Mouse (Mus musculus): ENCODE data around the gene Mdm1. TPM values are rescaled to one million over a fixed set of nuclear protein-coding genes. Genes with fewer than 3 reads are reported as not detected.
A peak's percentile ranks its signal among the peaks of the same experiment; 100 is the strongest.
"Not testable (repeated sequence)": the region's sequence is repeated elsewhere in the genome, so short reads cannot be mapped to it uniquely, and the experiment has no call there.

The Mdm1 gene
- total RNA-seq, 2 experiments from 2014 or later: 4.3 to 6.1 TPM

DNA sequence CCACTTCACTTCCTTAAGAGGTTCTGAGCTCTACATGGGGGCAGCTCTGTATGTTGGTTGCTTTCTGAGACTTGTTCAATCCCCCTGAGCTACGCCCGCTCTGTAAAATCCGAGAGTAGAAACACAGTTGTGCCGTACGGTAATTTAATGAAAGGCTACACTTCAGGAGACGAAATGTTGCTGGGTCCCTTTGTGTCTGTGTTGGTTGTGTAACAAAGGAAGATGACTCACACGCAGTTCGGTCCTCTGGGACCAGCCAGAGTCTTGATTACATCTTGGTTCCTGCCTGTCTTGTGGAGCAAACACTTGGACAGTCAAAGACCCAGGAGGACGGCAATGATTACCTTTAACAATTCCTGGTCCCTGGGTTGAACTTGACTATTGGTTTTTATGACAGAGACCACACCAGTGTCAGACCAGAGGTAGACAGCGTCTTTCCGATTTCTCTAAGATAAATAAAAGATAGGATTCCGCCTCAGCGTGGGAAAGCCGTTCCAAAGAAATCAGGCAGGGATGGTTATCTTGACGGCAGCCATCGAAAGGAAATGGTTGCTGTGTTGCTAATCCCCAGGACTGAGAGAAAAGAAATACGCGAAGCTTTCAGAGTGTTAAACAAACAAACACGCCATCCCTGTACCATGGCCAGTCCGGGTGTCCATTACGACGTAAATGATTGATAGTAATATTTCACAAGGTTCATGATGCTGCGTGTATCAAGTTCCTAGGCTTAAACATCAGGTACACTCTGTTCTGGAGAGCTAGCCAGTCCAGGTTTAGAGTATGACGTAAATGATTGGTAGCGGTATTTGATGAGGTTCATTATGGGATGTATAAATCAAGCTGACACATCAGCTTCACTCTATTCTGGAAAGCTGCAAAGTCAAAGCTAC, 20.3 kb upstream of the Mdm1 start:
- peak; percentile 39 to 45 for DNase-seq
- intact Hi-C loops (cut with DNase I): no loop called here

DNA sequence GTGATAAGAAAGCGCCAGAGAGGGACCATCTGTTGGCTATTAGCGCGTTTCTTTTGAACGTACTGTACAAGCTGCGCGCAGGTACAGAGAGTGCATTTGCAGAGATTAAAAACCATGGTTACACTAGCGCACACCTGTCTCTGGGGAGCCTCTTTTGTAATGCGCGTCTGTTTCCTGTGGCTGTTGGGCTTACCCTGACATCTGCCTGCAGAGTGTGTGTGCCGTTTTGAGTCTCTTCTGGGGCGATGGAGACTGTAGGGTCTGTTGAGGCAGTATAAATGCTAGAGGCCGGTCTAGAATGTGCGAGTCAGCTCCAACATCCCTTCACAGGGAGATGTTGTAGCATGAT, 19.7 kb upstream of the Mdm1 start:
- intact Hi-C loops (cut with DNase I): no loop called here
- no peak for DNase-seq

DNA sequence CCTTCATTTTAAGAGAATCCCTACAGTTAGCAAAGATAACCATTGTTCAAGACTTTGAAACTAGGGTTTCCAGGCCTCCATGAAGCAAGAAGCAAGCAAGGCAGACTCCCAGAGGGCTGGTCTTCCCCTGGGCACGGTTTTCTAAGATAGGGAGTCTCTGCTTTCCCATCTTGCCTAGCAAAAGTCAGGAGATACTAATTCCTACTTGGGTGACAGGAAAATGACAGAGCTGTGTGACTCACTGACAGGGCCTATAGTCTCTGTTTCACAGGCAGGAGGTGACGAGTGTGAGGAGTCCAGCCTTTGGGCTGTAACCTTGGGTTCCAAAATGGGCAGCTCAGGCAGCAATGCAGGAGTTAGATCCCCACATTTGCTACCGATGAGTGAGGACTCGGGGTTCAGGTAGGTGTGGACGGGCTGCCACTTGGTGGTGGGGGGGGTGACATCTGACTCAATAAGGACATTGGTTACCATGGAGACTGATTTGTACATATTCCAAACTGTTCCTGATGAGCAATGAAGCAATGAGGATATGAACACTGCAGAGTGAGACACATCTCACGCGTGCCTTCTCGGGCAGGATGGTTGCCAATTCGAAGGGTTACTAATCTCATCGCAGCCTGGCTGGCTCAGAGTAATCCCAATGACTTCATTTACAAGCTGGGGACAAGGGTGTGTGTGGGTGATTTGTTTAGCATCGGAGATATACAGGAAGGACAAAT, 19.0 kb upstream of the Mdm1 start:
- DNase-seq: no peak
- intact Hi-C loops (cut with DNase I): no loop called here

DNA sequence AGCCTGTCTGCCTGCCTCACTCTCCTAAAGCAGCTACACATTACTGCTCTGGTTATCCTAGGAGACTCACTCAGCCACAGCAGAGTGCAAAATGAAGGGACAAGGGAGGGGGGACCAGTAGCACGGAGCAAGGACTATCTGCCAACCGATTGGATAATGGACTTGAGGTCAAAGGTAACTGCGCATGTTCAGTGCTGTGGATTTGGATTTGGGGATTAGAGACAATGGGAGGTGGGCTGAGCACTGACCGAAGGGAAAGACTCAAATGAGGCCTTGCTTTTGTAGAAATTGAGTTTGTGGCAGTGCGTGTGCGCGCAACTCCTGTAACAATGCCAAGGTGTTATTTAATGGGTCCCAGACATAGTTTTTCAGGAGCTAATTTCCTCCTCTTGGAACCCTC, 16.4 kb upstream of the Mdm1 start:
- no peak for DNase-seq
- intact Hi-C loops (cut with DNase I): no loop called here

DNA sequence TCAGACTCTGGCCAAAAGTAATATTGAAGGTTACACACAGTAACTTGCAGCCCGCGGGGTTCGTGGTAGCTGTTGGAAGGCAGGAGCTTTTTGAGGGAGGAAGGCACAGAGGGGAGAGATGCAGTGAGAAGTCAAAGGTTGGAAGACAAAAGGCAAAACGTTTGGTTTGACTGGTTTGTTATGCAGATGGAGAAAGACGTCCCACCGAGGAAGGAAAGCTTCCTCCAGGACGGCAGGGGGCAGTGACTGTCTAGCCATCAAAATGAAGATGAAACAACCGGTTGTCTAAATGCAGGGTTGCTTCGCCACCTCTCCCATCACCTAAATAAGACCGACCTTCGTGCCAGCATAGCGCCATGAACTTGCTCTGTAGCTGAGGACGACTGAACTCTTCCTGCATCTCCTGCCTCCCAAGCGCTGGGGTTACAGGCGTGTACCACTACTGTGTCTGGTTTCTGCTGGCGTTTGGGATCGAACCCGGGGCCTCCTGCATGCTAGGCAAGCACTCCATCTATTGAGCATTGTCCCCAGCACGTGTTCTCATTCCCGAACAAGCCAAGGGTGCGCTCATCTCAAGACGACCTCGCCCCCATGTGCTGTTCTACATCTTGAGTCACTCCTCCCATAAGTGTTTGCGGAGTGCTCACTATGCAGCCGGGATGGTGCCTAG, 15.7 kb upstream of the Mdm1 start:
- intact Hi-C loops (cut with DNase I): no loop called here
- DNase-seq: no peak

DNA sequence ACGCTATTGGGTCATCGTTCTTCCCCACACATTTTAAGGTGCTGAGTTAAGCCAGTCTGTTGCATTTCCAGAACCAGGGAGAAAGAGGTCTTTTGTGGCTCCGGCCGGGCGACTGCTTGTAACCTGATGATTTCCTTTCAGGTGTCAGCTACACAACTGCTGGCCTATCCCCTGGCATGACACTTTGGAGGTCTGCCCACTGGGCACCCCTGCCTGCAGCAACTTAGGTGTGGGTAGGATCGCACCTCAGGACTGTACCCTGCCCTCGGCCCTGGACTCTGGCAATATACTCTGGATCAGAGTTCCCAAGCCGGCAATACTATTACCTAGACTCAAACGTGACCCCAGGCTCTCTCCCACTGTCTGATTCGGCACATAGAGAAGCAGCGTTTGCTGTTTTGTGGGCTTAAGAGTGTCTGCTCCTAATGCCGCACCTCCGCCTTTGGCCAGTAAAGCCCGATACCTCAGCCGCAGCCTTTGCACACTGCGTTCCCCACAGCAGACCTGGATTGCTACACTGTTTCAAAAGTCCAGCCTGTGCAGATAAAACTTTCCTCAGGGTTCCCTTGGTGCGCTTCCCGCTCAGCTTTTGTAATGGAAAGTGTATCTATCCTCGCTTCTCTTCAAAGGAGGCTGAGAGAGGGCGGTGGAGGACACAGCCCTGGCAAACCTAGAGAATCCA, 12.5 kb upstream of the Mdm1 start:
- no peak for DNase-seq
- intact Hi-C loops (cut with DNase I): no loop called here

DNA sequence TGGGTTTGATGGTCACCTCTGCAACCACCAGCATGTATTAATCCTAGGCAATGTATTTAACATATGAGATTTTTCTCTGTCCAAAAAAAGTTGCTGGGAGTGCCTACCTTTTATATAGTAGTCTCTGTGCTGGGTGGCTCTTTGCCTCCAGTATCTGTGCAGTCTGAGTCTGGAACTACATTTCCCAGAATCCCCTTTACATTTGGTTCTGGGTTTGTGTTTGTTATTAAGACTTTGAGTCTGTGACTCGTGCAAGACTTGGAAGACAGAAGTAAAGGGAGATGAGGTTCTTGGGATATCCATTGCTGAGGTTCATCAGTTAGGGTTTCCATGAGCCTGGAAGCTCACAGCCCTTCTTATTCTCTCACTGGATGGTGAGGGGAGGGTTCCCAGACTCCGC, 11.6 kb upstream of the Mdm1 start:
- no peak for DNase-seq
- intact Hi-C loops (cut with DNase I): no loop called here

DNA sequence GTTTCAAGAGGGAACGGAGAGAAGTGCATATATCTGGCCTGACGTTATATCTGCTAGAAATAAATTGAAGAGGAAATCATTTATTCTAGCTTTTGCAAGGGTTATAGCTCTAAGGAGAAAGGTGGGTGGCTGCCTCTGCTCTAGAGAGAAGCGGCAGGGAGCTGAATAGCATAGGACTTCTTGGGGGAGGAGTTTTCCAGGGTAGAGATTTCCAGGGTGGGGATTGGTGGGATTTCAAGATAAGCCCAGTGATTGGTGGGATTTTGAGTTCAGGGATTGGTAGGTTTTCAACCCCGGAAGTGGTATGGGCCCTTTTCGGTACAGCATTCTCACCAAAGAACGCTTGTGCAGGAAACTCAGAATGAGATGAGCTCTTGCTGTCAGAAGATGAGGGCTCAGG, 8.6 kb upstream of the Mdm1 start:
- intact Hi-C loops (cut with DNase I): no loop called here
- no peak for DNase-seq

DNA sequence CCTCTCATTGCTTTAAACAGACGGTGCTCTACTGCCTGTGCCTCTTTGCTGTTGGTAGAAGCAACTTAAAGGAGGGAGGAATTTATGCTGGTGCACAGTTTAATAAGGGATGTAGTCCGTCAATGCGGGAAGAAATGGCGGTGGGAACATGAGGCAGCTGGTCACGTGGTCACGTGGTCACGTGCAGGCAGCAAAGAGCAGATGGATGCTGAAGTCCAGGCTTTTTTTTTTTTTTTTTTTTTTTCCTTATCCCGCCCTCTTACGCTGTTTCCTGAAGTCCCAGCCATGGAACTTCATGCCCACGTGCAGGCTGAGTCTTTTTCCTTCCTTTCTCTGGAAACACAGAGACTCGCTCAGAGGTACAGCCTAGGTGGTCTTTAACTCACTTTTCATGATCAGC, 3.1 kb upstream of the Mdm1 start:
- intact Hi-C loops (cut with DNase I): no loop called here
- DNase-seq: no peak

DNA sequence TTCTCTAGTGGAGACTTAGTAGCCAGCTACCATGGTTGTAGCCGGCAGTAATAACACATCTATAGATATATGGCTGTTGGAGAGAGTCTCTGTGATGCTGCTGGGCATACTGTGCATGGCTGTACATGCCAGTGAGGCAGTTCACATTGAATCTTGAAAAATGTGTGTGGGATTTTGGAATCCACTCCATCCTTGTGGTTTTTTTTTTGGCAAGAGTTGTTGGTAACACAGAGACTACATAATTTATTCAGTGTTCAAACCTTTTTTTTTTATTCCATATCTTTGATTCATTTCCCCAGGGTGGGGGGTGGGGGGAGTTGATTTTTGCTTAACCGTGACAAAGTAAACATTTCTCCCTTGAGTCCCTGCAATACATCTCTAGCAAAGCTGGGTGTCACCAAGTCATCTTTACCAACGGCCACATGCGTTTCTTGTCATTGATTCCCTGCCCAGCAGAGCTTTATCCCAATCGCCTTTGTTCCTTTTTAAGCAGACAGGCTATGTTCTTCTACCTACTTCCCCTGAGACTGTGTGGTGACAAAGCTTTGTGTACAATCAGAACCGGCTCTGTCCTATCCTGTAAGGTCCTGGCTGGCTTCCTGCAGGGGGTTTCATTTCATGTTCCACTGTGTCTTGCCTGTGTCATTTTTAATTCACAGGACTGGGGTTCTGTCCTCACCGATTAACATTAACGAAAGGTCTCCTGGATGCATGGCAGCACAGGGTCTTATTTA, 1.6 kb upstream of the Mdm1 start:
- no peak for DNase-seq
- intact Hi-C loops (cut with DNase I): loop anchor here (10.0 kb wide), 1 partner anchor 1095 kb away; no protein-coding TSS in a partner anchor

DNA sequence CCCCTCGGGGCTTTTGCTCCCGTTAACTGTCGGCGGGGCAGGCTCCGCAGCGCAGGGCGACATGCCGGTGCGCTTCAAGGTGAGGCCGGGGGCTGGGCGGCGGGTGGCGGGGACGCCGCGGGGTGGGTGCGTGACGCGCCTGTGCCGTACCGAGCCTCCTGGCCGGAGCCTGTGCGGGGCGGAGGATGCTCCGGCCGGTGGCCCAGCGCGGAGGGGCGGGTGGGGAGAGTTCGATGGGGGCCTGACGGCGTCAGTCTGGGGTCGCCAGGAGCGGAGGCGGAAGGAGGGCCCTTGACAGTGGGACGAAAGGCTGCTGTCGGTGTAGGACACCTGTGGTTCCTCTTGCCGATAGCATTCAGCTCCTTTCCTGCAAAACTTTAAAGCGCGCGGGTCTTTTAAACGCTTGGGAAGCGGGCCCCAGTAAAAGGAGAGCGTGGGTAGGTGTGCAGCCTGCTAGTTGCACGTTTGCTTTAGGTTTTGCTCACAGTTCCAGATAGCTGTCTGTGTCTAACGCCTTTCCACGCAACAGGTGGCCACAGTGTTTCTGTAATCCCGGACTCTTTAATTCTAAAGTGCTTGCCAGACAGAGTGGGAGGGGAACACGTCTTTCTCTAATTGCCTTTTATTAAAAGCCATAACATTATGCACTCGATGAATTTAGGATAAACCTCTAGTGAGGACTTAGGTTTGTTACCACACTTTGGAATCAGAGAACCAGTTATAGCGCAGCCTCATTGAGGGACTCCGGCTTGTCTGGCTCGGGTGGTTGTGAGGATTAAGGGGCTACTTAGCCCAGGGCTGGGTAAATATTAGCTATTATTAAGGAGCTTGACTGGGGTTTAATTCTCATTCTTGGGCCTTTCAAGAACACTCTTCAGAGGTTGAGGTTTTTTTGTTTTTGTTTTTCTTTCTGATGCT, 532 bp downstream of the Mdm1 start:
- intact Hi-C loops (cut with DNase I): loop anchor here (10.0 kb wide), 1 partner anchor 1093 kb away; no protein-coding TSS in a partner anchor

DNA sequence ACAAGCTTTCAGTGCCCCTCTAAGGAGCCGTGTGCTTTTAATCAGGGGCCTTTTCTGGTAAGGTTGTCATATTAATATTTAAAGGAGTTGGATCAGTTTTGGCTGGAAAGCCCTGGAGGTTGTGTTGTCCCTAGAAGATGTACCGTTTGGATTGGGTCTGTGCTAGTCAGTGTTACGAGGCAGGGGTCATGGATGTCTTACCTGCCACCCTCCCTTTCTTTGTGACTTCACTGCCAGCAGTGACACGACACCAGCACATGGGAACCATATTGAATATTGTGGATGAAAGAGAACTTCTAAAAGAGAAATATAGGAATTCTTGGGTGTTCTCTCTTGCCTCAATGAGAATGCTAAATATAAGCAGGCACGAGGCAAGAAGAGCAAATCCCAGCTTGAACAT, 7.8 kb downstream of the Mdm1 start:
- no peak for DNase-seq
- intact Hi-C loops (cut with DNase I): loop anchor here (10.0 kb wide), 1 partner anchor 1085 kb away; no protein-coding TSS in a partner anchor

More for the DNA sequence above, 532 bp downstream of the Mdm1 start:
- DNase-seq: no peak

DNA sequence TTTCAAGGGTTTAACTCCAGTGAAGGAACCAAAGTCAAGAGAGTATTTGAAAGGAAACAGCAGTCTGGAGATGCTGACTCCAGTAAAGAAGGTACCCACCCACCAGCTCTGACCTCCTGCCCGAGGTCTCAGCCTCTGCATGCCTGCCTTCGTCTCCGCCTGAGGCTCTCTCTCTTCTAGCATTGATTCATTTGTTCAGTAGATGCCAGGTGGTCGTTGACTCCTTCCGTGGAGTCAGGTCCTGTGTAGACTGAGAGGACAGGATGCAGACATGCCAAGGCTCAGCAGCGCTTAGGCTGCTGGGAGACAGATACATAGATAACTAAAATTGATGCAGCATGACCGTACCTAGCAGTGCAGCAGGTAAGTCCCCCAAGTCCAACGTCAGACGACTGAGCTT, 9.3 kb downstream of the Mdm1 start:
- DNase-seq: no peak
- intact Hi-C loops (cut with DNase I): no loop called here

DNA sequence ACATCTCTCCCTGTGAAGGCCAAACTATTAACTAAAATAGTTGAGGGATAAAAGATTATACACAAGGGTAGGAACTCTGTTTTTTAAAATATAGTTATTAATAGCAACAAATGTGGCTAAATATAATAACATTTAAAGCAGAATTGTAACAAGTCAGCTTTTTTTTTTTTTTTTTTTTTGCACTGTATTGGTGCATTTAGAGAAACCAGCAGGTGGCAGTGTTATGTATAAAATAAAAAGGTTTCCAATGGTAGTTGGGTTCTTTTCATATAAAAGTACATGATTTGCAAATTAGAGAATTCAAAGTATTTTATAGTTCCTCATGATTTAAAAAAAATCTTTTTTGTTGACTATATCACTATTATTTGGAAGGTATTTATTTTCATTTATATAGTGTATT, 14.3 kb downstream of the Mdm1 start:
- intact Hi-C loops (cut with DNase I): loop anchor here (5.0 kb wide), 2 partner anchors 391 to 921 kb away; no protein-coding TSS in a partner anchor
- no peak for DNase-seq

DNA sequence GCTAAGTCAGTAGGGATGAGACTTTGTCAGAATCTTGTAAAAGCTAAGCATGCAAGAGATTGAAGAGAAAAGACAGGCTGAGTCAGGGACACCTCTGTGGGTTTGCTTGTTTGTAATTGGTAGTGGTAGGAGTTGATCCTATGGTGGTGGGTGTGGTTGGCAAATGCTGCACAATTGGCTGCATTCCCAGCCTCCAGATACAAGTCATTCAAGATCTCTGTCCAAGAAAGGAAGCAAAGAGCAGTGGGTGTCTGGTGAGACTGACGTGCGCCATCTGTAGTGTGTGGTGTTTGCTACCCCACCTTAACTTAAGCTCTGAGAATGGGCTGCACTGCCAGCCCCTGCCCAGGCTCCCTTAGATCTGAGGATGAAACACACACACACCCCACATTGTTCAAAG, 19.5 kb downstream of the Mdm1 start:
- no peak for DNase-seq
- intact Hi-C loops (cut with DNase I): no loop called here

DNA sequence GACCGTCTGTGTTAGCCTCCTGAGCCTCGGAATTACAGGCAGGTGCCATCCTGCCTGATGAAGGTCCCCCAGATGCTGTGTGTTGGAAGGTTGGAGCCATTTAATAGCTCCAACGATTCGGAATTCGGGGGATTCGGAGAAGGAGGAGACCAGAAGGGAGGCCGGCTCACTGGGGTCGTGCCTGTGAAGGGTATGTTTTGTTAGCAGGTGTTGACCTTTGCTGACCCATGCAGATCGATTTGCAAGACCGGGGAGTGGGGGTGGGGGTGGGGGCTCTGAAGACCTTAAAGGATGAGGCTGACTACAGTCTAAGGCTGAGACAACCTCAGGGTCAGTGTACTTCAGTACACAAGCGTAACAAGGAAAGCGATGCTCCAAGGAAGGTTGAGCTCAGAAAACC, 27.6 kb downstream of the Mdm1 start:
- intact Hi-C loops (cut with DNase I): no loop called here
- DNase-seq: no peak

DNA sequence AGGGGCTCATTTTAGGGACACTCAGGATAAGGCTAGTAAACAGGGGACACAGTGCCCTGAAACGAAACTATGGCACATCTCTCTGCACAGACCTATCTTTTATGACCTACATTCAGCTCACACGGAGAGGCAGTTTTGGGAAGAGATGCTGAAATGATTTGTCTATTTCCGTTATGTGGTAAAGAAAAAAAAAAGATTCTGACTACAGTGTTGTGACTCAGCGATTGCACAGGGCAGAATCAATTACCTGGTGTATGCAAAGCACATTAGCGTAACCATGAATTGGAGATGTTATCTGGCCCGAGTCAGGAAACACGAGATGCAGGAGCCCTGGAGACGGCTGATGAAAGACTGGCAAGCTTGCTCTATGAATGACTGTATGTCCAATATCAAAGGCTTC, 30.8 kb downstream of the Mdm1 start:
- no peak for DNase-seq
- intact Hi-C loops (cut with DNase I): no loop called here

DNA sequence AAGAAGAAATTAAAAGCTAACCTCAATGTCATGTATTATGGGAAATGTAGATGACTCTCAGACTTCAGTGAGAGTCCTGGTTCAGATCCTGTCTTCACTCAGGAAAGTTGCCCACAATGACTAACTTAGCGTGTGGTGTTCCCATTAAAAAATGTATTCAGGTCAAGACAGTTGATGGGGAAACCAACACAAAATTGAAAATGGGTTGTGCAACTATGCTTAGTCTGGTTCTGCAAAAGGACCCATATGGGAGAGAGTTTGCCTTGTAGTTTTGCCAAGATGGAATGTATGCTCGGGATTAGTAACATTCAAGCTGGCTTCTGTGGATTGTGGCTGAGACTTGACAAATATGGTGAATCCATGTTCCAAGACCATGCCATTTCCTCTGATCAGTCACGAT, 31.3 kb downstream of the Mdm1 start:
- DNase-seq: no peak
- intact Hi-C loops (cut with DNase I): no loop called here

DNA sequence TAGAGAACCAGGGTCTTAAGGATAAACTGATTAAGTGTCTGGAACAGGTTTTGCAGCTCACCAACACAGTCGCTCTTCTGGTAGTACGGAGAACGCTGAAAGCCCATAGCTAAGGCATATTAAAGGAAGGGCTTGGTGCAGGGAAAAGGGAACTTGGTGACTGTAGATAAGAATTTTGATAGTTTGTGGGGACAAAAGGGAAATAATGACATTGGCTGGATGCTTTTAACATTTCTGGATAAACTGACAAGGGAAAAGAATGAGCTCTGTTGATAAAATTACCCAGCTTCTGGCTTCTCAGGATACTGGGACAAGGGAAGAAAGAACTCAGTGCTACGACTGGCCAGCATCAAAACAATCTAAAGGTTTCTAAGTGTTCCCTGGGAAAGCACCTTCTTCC, 33.9 kb downstream of the Mdm1 start:
- intact Hi-C loops (cut with DNase I); DNase-seq: not testable (repeated sequence)
